Mouse (Mus musculus) myocyte (in vitro differentiated cells): ENCODE results near the gene C1galt1c1. TPM values are rescaled to one million over a fixed set of nuclear protein-coding genes. Genes with fewer than 3 reads are reported as not detected.

ENCODE experiments used
- H3K27me3 ChIP-seq: one replicate; pipeline ENCODE4 v1.6.1; 2011; ENCODE audit not compliant: control insufficient read depth, insufficient read depth, insufficient read length
- H3K36me3 ChIP-seq: one replicate; pipeline ENCODE4 v1.6.1; 2011; ENCODE audit not compliant: control insufficient read depth, insufficient read depth
- H3K4me2 ChIP-seq: one replicate; pipeline ENCODE4 v1.6.1; 2011; ENCODE audit warnings: low read depth, control low read depth
- H3K4me3 ChIP-seq: one replicate; pipeline ENCODE4 v1.5.1; 2011; ENCODE audit warnings: mild to moderate bottlenecking, control low read depth, moderate library complexity
- H3K79me2 ChIP-seq: one replicate; pipeline ENCODE4 v1.6.1; 2011; ENCODE audit not compliant: control insufficient read depth, insufficient read depth
- H3ac ChIP-seq: one replicate; pipeline ENCODE4 v1.6.1; 2011; ENCODE audit not compliant: control insufficient read depth, insufficient read length
- CEBPB ChIP-seq: IDR thresholded peaks from 2 replicates; pipeline ENCODE4 v1.6.1; 2011; ENCODE audit warnings: mild to moderate bottlenecking, moderate library complexity; ENCODE audit not compliant: poor library complexity, insufficient read depth, severe bottlenecking
- E2F4 ChIP-seq: IDR thresholded peaks from one replicate; pipeline ENCODE4 v1.6.1; 2011; ENCODE audit warnings: mild to moderate bottlenecking, control low read depth, moderate library complexity; ENCODE audit not compliant: insufficient read depth
- MAX ChIP-seq: IDR thresholded peaks from one replicate; pipeline ENCODE4 v1.6.1; 2011; ENCODE audit warnings: low read depth, mild to moderate bottlenecking, control low read depth
- MYOD1 ChIP-seq, 3 experiments: IDR thresholded peaks; one replicate each; pipeline ENCODE4 v1.6.1; 2011; ENCODE audit warnings: control low read depth in 2 of 3, low read depth in 2 of 3, mild to moderate bottlenecking in 2 of 3, moderate library complexity in 1 of 3; ENCODE audit not compliant: insufficient read length in 2 of 3, control insufficient read depth in 1 of 3
- MYOG ChIP-seq, 3 experiments: IDR thresholded peaks; one replicate each; pipeline ENCODE4 v1.6.1; 2011; ENCODE audit warnings: control low read depth in 2 of 3, low read depth in 2 of 3, mild to moderate bottlenecking in 2 of 3; ENCODE audit not compliant: insufficient read length in 2 of 3, control insufficient read depth in 1 of 3, insufficient read depth in 1 of 3
- POLR2A ChIP-seq: IDR thresholded peaks from one replicate; pipeline ENCODE4 v1.6.1; 2011; ENCODE audit warnings: low read depth, mild to moderate bottlenecking, control low read depth, moderate library complexity; ENCODE audit not compliant: insufficient read length
- POLR2AphosphoS2 ChIP-seq: IDR thresholded peaks from one replicate; pipeline ENCODE4 v1.6.1; 2011; ENCODE audit warnings: low read depth, control low read depth; ENCODE audit not compliant: insufficient read length
- REST ChIP-seq: IDR thresholded peaks from one replicate; pipeline ENCODE4 v1.6.1; 2011; ENCODE audit warnings: mild to moderate bottlenecking, control low read depth, moderate library complexity; ENCODE audit not compliant: insufficient read depth, insufficient read length
- SRF ChIP-seq: IDR thresholded peaks from one replicate; pipeline ENCODE4 v1.6.1; 2011; ENCODE audit warnings: low read depth; ENCODE audit not compliant: control insufficient read depth, insufficient read length
- TCF12 ChIP-seq: IDR thresholded peaks from one replicate; pipeline ENCODE4 v1.6.1; 2011; ENCODE audit warnings: mild to moderate bottlenecking, control low read depth; ENCODE audit not compliant: poor library complexity, insufficient read depth, severe bottlenecking
- TCF3 ChIP-seq: IDR thresholded peaks from one replicate; pipeline ENCODE4 v1.6.1; 2011; ENCODE audit warnings: low read depth, control low read depth; ENCODE audit not compliant: insufficient read length
- USF1 ChIP-seq: IDR thresholded peaks from one replicate; pipeline ENCODE4 v1.6.1; 2011; ENCODE audit warnings: low read depth, mild to moderate bottlenecking, control low read depth, moderate library complexity
- polyA plus RNA-seq: library from polyadenylated mRNA; unstranded; fragments of >200 nt; fragmentation: generic; extraction: Trizol; gene quantifications from one replicate; pipeline ENCODE4 v1.2.1, GENCODE M21; 2012; ENCODE audit warnings: missing spikeins

Gene C1galt1c1
- polyA plus RNA-seq, 1 experiment, result 21.4 TPM

- H3K27me3 ChIP-seq, result no peaks in the 10 kb centered on the region
- H3K4me2 ChIP-seq, result no peak overlapping the region
- H3K36me3 ChIP-seq, result no peaks in the 10 kb centered on the region
- no peak overlapping the region for H3ac ChIP-seq
- H3K4me3 ChIP-seq, result no peak overlapping the region
- no peaks in the 10 kb centered on the region for H3K79me2 ChIP-seq
- TF ChIP-seq MYOG (IDR thresholded peaks at IDR 0.05; ENCODE audit: control insufficient read depth in 1 of 3, insufficient read depth in 1 of 3, insufficient read length in 2 of 3, low read depth in 2 of 3) (no peak), POLR2A (no peak), SRF (no peak), POLR2AphosphoS2 (no peak), REST (no peak), USF1 (no peak), CEBPB (no peak), TCF3 (no peak), MAX (no peak), MYOD1 (IDR thresholded peaks at IDR 0.05; ENCODE audit: control insufficient read depth in 1 of 3, insufficient read length in 2 of 3, low read depth in 2 of 3) (no peak), E2F4 (no peak), TCF12 (no peak)
These were observed 6.5 kb upstream of the C1galt1c1 start for GRCm38 (mm10) chrX:38641435-38641834.

GRCm38 (mm10) chrX:38635638-38635931 is 698 bp upstream of the C1galt1c1 start:
- peaks cover 8% of the 10 kb centered on the region for H3K36me3 ChIP-seq
- peak overlapping the region; percentile 85 for H3K4me2 ChIP-seq
- H3K27me3 ChIP-seq, result no peaks in the 10 kb centered on the region
- H3ac ChIP-seq, result no peak overlapping the region
- peak overlapping the region; percentile 38 for H3K4me3 ChIP-seq
- peaks cover 7% of the 10 kb centered on the region for H3K79me2 ChIP-seq
- TF ChIP-seq POLR2AphosphoS2 (no peak), POLR2A (no peak), SRF (no peak), USF1 (no peak), E2F4 (no peak), MYOG (IDR thresholded peaks at IDR 0.05; ENCODE audit: control insufficient read depth in 1 of 3, insufficient read depth in 1 of 3, insufficient read length in 2 of 3, low read depth in 2 of 3) (no peak), TCF3 (no peak), TCF12 (no peak), MAX (no peak), MYOD1 (IDR thresholded peaks at IDR 0.05; ENCODE audit: control insufficient read depth in 1 of 3, insufficient read length in 2 of 3, low read depth in 2 of 3) (no peak), REST (no peak), CEBPB (no peak)

- H3ac ChIP-seq, result no peak overlapping the region
- H3K79me2 ChIP-seq, result peaks cover 20% of the 10 kb centered on the region
- TF ChIP-seq MYOD1 (IDR thresholded peaks at IDR 0.05; ENCODE audit: control insufficient read depth in 1 of 3, insufficient read length in 2 of 3, low read depth in 2 of 3) (no peak), POLR2A (no peak), POLR2AphosphoS2 (no peak), TCF12 (no peak)
- H3K4me2 ChIP-seq, result peak overlapping the region; percentile 66
- no peaks in the 10 kb centered on the region for H3K36me3 ChIP-seq
- peak overlapping the region; percentile 67 for H3K4me3 ChIP-seq
- H3K27me3 ChIP-seq, result no peaks in the 10 kb centered on the region
These were observed 33.9 kb downstream of the C1galt1c1 start for GRCm38 (mm10) chrX:38600995-38601369.

- Histone ChIP-seq H3ac (no peak within 1 kb of the TSS), H3K4me3 (peak within 1 kb of the TSS; percentile 67), H3K4me2 (peak within 1 kb of the TSS; percentile 71), H3K27me3 (no peaks in the 10 kb centered on the region), H3K79me2 (peaks cover 20% of the 10 kb centered on the region), H3K36me3 (no peaks in the 10 kb centered on the region)
- TF ChIP-seq MYOG (IDR thresholded peaks at IDR 0.05; ENCODE audit: control insufficient read depth in 1 of 3, insufficient read depth in 1 of 3, insufficient read length in 2 of 3, low read depth in 2 of 3), result no peak
- no peak for TF ChIP-seq SRF
- TF ChIP-seq POLR2A, result peak; percentile 60
- peak; percentile 16 for TF ChIP-seq POLR2AphosphoS2
These were observed 34.5 kb downstream of the C1galt1c1 start, which contains the start of gene Mcts1 for GRCm38 (mm10) chrX:38600177-38600994. TSS of gene Mcts1 (plus strand) at chrX:38600578.

- H3K27me3 ChIP-seq, result no peaks in the 10 kb centered on the region
- no peak overlapping the region for H3K4me2 ChIP-seq
- H3K79me2 ChIP-seq, result no peaks in the 10 kb centered on the region
- H3K36me3 ChIP-seq, result no peaks in the 10 kb centered on the region
- H3ac ChIP-seq, result no peak overlapping the region
- no peak overlapping the region for H3K4me3 ChIP-seq
- TF ChIP-seq USF1 (no peak), REST (no peak), MYOD1 (IDR thresholded peaks at IDR 0.05; ENCODE audit: control insufficient read depth in 1 of 3, insufficient read length in 2 of 3, low read depth in 2 of 3) (no peak), MAX (no peak), TCF3 (no peak), TCF12 (no peak), POLR2AphosphoS2 (no peak)
These were observed 41.6 kb downstream of the C1galt1c1 start for GRCm38 (mm10) chrX:38593180-38593889.
